Mouse (Mus musculus) skeletal muscle tissue, adult 2 months (tissue): ENCODE measurements around the gene Olfr1257.
"Not testable (repeated sequence)": the region's sequence is repeated elsewhere in the genome, so short reads cannot be mapped to it uniquely, and the experiment has no call there.

ENCODE experiments used
- DNase-seq: peaks from one replicate; pipeline ENCODE4 v3.0.0-alpha.2; 2012; ENCODE audit warnings: low read depth, low spot score

The Olfr1257 gene

GRCm38 (mm10) chr2:89878137-89878536 is at the start of gene Olfr1257:
Olfr1257 (plus strand) TSS chr2:89878437.
- DNase-seq, result no peak

GRCm38 (mm10) chr2:89841455-89841854 is 36.8 kb upstream of the Olfr1257 start, which contains the start of gene Olfr1256:
Olfr1256 (minus strand) TSS chr2:89841555.
- no peak for DNase-seq

GRCm38 (mm10) chr2:89848105-89848504 is 30.1 kb upstream of the Olfr1257 start, which contains the start of gene Olfr48:
Olfr48 (minus strand) TSS chr2:89848205.
- no peak for DNase-seq

- no peak for DNase-seq
Measured at GRCm38 (mm10) chr2:89849230-89849629, 29.0 kb upstream of the Olfr1257 start.

- not testable (repeated sequence) for DNase-seq
Measured at GRCm38 (mm10) chr2:89912616-89913015, 34.4 kb downstream of the Olfr1257 start.

- no peak for DNase-seq
Measured at GRCm38 (mm10) chr2:89927009-89927408, 48.8 kb downstream of the Olfr1257 start, which contains the start of gene Olfr1258. Olfr1258 (plus strand) TSS chr2:89927309.
